ENCODE assay signal across 9 mouse cellular contexts in the genomic region with DNA sequence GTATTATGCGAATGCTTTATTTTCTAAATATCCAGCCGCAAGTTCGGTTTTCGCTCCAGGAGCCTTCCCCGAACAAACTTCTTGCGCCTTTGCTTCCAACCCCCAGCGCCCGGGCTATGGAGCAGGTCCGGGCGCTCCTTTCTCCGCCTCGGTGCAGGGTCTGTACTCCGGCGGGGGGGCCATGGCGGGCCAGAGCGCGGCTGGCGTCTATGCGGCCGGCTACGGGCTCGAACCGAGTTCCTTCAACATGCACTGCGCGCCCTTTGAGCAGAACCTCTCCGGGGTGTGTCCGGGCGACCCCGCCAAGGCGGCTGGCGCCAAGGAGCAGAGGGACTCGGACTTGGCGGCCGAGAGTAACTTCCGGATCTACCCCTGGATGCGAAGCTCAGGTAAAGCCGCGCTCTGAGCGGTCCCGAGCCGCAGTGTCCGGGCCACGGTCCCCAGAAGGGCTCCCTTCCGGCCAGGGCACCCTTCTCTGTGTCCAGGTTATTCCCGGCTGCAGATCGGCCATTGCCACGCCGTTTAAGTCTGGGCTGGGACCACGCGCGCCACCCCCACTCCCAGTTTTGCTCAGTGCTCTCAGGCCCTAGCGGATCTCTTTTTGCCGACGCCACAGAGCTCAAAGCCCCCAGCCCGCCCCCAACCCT. TPM values are rescaled to one million over a fixed set of nuclear protein-coding genes. Genes with fewer than 3 reads are reported as not detected.
A peak's percentile ranks its signal among the peaks of the same experiment; 100 is the strongest.
DNase-seq lines count a peak whose midpoint lies in the region; ATAC-seq lines count a peak whose summit lies in the region.
"Had no signal": no experiment of that assay in that cellular context is flagged by ENCODE, and none has a peak within 500 bp of the region (broad histone marks: within the 10 kb centered on the region; RNA-seq: fewer than 3 reads in every experiment).

No protein-coding gene starts in this region.

- no peak overlapping the region for H3K4me3 ChIP-seq in forebrain, embryonic 15.5 days
- peak overlapping the region; percentile 43 for H3K4me3 ChIP-seq in stomach, embryonic 14.5 days (ENCODE audit: low read depth, low read length)

- H3K4me1 ChIP-seq in forebrain, embryonic 15.5 days, result peaks cover 13% of the 10 kb centered on the region
- H3K4me1 ChIP-seq in stomach, embryonic 14.5 days (ENCODE audit: control insufficient read depth, insufficient read depth, low read length), result 0 out of 2 replicates have a peak, but pooled peaks cover 4% of the 10 kb centered on the region

- DNase-seq in ovary, postnatal 36 days (ENCODE audit: low spot score), result peak; percentile 38
- no peak for DNase-seq in ovary, postnatal 14 days (ENCODE audit: low spot score)
- peak; percentile 80 for DNase-seq in kidney, postnatal 10 days
- no peak for DNase-seq in left cerebral cortex, adult 8-10 months (ENCODE audit: low spot score in 2 of 2)
- no peak for DNase-seq in left cerebral cortex, adult 18-20 months (ENCODE audit: low spot score in 2 of 2)

- H3K27ac ChIP-seq in forebrain, embryonic 15.5 days (replicated peaks), result no peak overlapping the region
- peak overlapping the region; percentile 89 for H3K27ac ChIP-seq in stomach, embryonic 14.5 days (ENCODE audit: low read length)

- whole genome bisulfite sequencing in forebrain, embryonic 15.5 days, result under 1% methylated on average over 55 of the region's 55 CpGs
- WGBS in stomach, embryonic 14.5 days, result 1% methylated on average over 55 of the region's 55 CpGs

- peaks cover 95% of the 10 kb centered on the region for H3K27me3 ChIP-seq in forebrain, embryonic 15.5 days
- H3K27me3 ChIP-seq in stomach, embryonic 14.5 days (ENCODE audit: control insufficient read depth, insufficient read depth, low read length), result peaks cover 28% of the 10 kb centered on the region

- H3K9ac ChIP-seq in forebrain, embryonic 15.5 days (replicated peaks), result no peak overlapping the region
- H3K9ac ChIP-seq in stomach, embryonic 14.5 days (replicated peaks; ENCODE audit: low read depth, low read length), result peak overlapping the region; percentile 61

- 0 out of 2 replicates have a peak overlapping the region, but pooled peaks have one; percentile 1 for H3K4me2 ChIP-seq in forebrain, embryonic 15.5 days (replicated peaks)
- peak overlapping the region; percentile 51 for H3K4me2 ChIP-seq in stomach, embryonic 14.5 days (replicated peaks; ENCODE audit: low read depth, low read length)

- H3K36me3 ChIP-seq in forebrain, embryonic 15.5 days, result no peaks in the 10 kb centered on the region
- H3K36me3 ChIP-seq in stomach, embryonic 14.5 days (ENCODE audit: control insufficient read depth, insufficient read depth, low read length), result no peaks in the 10 kb centered on the region

- no peak for ATAC-seq in forebrain, embryonic 15.5 days (replicated peaks)
- ATAC-seq in stomach, embryonic 14.5 days (ENCODE audit: insufficient number of reproducible peaks, insufficient read depth, low FRiP score, low read depth), result no peak
- ATAC-seq in erythroblast, adult 5-6 weeks (replicated peaks; ENCODE audit: low FRiP score, poor library complexity, severe bottlenecking), result no peak

- no peaks in the 10 kb centered on the region for H3K9me3 ChIP-seq in forebrain, embryonic 15.5 days
- H3K9me3 ChIP-seq in stomach, embryonic 14.5 days (ENCODE audit: control insufficient read depth, low read depth, low read length), result no peaks in the 10 kb centered on the region

RNA-seq across cellular contexts. Expression of a gene that starts 0.4 kb away (rescaled TPM):
- not detected in 2 replicates for polyA plus RNA-seq in forebrain, embryonic 15.5 days (2015; fragmentation: Nextera tagmentation; extraction: Ambion mirVana)
- 8.4 and 14.0 TPM in 2 replicates for polyA plus RNA-seq in stomach, embryonic 14.5 days (2014; fragmentation: Nextera tagmentation; extraction: Ambion mirVana)
- not detected for total RNA-seq in left cerebral cortex, adult 8-10 months (2022)
- total RNA-seq in left cerebral cortex, adult 18-20 months (2021), result not detected
- total RNA-seq in erythroblast, adult 5-6 weeks (2015; ENCODE audit: low replicate concordance), result not detected in 2 replicates
- total RNA-seq in erythroblast, adult 5-6 weeks (2017; ENCODE audit: low replicate concordance), result not detected in 2 replicates
- total RNA-seq: left cerebral cortex, postnatal 10 days had no signal

RNA-seq across cellular contexts. Expression of a gene that starts 5.2 kb away (rescaled TPM):
- not detected in 2 replicates for polyA plus RNA-seq in forebrain, embryonic 15.5 days (2015; fragmentation: Nextera tagmentation; extraction: Ambion mirVana)
- polyA plus RNA-seq in stomach, embryonic 14.5 days (2014; fragmentation: Nextera tagmentation; extraction: Ambion mirVana), result 2.3 and 2.7 TPM in 2 replicates
- not detected for total RNA-seq in left cerebral cortex, adult 8-10 months (2022)
- total RNA-seq in left cerebral cortex, adult 18-20 months (2021), result not detected
- not detected in 2 replicates for total RNA-seq in erythroblast, adult 5-6 weeks (2015; ENCODE audit: low replicate concordance)
- not detected in 2 replicates for total RNA-seq in erythroblast, adult 5-6 weeks (2017; ENCODE audit: low replicate concordance)
- total RNA-seq: left cerebral cortex, postnatal 10 days had no signal

RNA-seq across cellular contexts. Expression of a gene that starts 5.4 kb away (rescaled TPM):
- not detected in 2 replicates for polyA plus RNA-seq in forebrain, embryonic 15.5 days (2015; fragmentation: Nextera tagmentation; extraction: Ambion mirVana)
- polyA plus RNA-seq in stomach, embryonic 14.5 days (2014; fragmentation: Nextera tagmentation; extraction: Ambion mirVana), result 12.4 TPM in 2 replicates
- total RNA-seq in left cerebral cortex, adult 8-10 months (2022), result not detected
- not detected for total RNA-seq in left cerebral cortex, adult 18-20 months (2021)
- total RNA-seq in erythroblast, adult 5-6 weeks (2015; ENCODE audit: low replicate concordance), result not detected in 2 replicates
- not detected in 2 replicates for total RNA-seq in erythroblast, adult 5-6 weeks (2017; ENCODE audit: low replicate concordance)
- total RNA-seq: left cerebral cortex, postnatal 10 days had no signal

RNA-seq across cellular contexts. Expression of a gene that starts 15.6 kb away (rescaled TPM):
- not detected in 2 replicates for polyA plus RNA-seq in forebrain, embryonic 15.5 days (2015; fragmentation: Nextera tagmentation; extraction: Ambion mirVana)
- 0.25 TPM in 2 replicates for polyA plus RNA-seq in stomach, embryonic 14.5 days (2014; fragmentation: Nextera tagmentation; extraction: Ambion mirVana)
- total RNA-seq in left cerebral cortex, adult 8-10 months (2022), result under 1 TPM in 1 of 4 experiments, not detected in 3; 0.16 TPM
- total RNA-seq in left cerebral cortex, adult 18-20 months (2021), result not detected
- total RNA-seq in erythroblast, adult 5-6 weeks (2015; ENCODE audit: low replicate concordance), result not detected in 2 replicates
- 0.56 TPM in 1 of 2 replicates, not detected in the other for total RNA-seq in erythroblast, adult 5-6 weeks (2017; ENCODE audit: low replicate concordance)
- total RNA-seq: left cerebral cortex, postnatal 10 days had no signal

RNA-seq across cellular contexts. Expression of a gene that starts 16.3 kb away (rescaled TPM):
- not detected in 2 replicates for polyA plus RNA-seq in forebrain, embryonic 15.5 days (2015; fragmentation: Nextera tagmentation; extraction: Ambion mirVana)
- polyA plus RNA-seq in stomach, embryonic 14.5 days (2014; fragmentation: Nextera tagmentation; extraction: Ambion mirVana), result 21.2 and 23.3 TPM in 2 replicates
- not detected for total RNA-seq in left cerebral cortex, adult 8-10 months (2022)
- total RNA-seq in left cerebral cortex, adult 18-20 months (2021), result not detected
- not detected in 2 replicates for total RNA-seq in erythroblast, adult 5-6 weeks (2015; ENCODE audit: low replicate concordance)
- total RNA-seq in erythroblast, adult 5-6 weeks (2017; ENCODE audit: low replicate concordance), result not detected in 2 replicates
- total RNA-seq: left cerebral cortex, postnatal 10 days had no signal

Comparison
In these comparisons a context has a peak if more than half of its experiments do, and no peak if none do; other contexts are left out.
1. DNase-seq: peak in ovary, postnatal 36 days (single experiment) and kidney, postnatal 10 days (single experiment); none in ovary, postnatal 14 days (single experiment), left cerebral cortex, adult 8-10 months (0 of 2) and left cerebral cortex, adult 18-20 months (0 of 2).